Mouse (Mus musculus) kidney, postnatal 0 days (tissue): ENCODE results near the gene Vmn1r25. TPM values are rescaled to one million over a fixed set of nuclear protein-coding genes. Genes with fewer than 3 reads are reported as not detected.
"Not testable (repeated sequence)": the region's sequence is repeated elsewhere in the genome, so short reads cannot be mapped to it uniquely, and the experiment has no call there.

ENCODE experiments used
- ATAC-seq: fragments of 200-750 bp; cut with Nextera tagmentation; replicated peaks from 2 replicates; pipeline ENCODE4 v1.8.0; 2017; ENCODE audit warnings: low read depth, moderate number of reproducible peaks, moderate TSS enrichment, moderate library complexity; ENCODE audit not compliant: low FRiP score
- DNase-seq: peaks from one replicate; pipeline ENCODE4 v3.0.0-alpha.2; 2016; ENCODE audit warnings: low spot score
- H3K27ac ChIP-seq: fragments of 300-500 bp; sonication (generic); 2 replicates; pipeline ENCODE4 v1.5.1; 2014; ENCODE audit warnings: mild to moderate bottlenecking
- H3K27me3 ChIP-seq: fragments of 300-500 bp; sonication (generic); 2 replicates; pipeline ENCODE4 v1.6.1; 2014; ENCODE audit warnings: low read length, mixed read lengths; ENCODE audit not compliant: insufficient read depth
- H3K36me3 ChIP-seq: fragments of 300-500 bp; sonication (generic); 2 replicates; pipeline ENCODE4 v1.6.1; 2014; ENCODE audit warnings: low read length, mixed read lengths; ENCODE audit not compliant: insufficient read depth
- H3K4me1 ChIP-seq: fragments of 300-500 bp; sonication (generic); replicated peaks from 2 replicates; pipeline ENCODE4 v1.6.1; 2014; ENCODE audit warnings: antibody characterized with exemption, low read length, mixed read lengths; ENCODE audit not compliant: insufficient read depth
- H3K4me2 ChIP-seq: fragments of 300-500 bp; sonication (generic); 2 replicates; pipeline ENCODE4 v1.6.1; 2014; ENCODE audit warnings: mild to moderate bottlenecking, low read length, moderate library complexity, mixed read lengths
- H3K4me3 ChIP-seq: fragments of 300-500 bp; sonication (generic); replicated peaks from 2 replicates; pipeline ENCODE4 v1.5.1; 2014; ENCODE audit warnings: low read depth, low read length
- H3K9ac ChIP-seq: fragments of 300-500 bp; sonication (generic); 2 replicates; pipeline ENCODE4 v1.6.1; 2014; ENCODE audit warnings: low read depth, low read length
- H3K9me3 ChIP-seq: fragments of 300-500 bp; sonication (generic); replicated peaks from 2 replicates; pipeline ENCODE4 v1.6.1; 2016; ENCODE audit warnings: low read length, inconsistent platforms, mixed read lengths
- CTCF ChIP-seq: IDR thresholded peaks from 2 replicates; pipeline ENCODE4 v1.5.1; 2016; ENCODE audit warnings: antibody characterized with exemption, low read depth, mild to moderate bottlenecking, moderate library complexity
- WGBS: fragments of 180-500 bp; shearing (Covaris S2); extraction: QIAGEN DNeasy Blood & Tissue Kit; methylation state at CpG from one replicate; pipeline ENCODE4 v1.1.7; 2014; 5-methylcytosine and 5-hydroxymethylcytosine counted together
- polyA plus RNA-seq: library from polyadenylated mRNA; unstranded; fragments of >200 nt; fragmentation: Nextera tagmentation; extraction: Ambion mirVana; gene quantifications from 2 replicates; pipeline ENCODE4 v1.2.1, GENCODE M21; 2015

Gene Vmn1r25
- not detected in 2 replicates for polyA plus RNA-seq

- H3K4me1 ChIP-seq, result no peaks in the 10 kb centered on the region
- no peak within 1 kb of the TSS for H3K9ac ChIP-seq
- H3K4me3 ChIP-seq, result no peak within 1 kb of the TSS
- no peak for DNase-seq
- H3K4me2 ChIP-seq, result no peak within 1 kb of the TSS
- no peak for ATAC-seq
- H3K9me3 ChIP-seq, result no peaks in the 10 kb centered on the region
- H3K36me3 ChIP-seq, result no peaks in the 10 kb centered on the region
- TF ChIP-seq CTCF, result no peak
- 66% methylated on average over 3 of the region's 3 CpGs for WGBS
- H3K27me3 ChIP-seq, result no peaks in the 10 kb centered on the region
- no peak within 1 kb of the TSS for H3K27ac ChIP-seq
Observed at GRCm38 (mm10) chr6:57980710-57981109, at the start of gene Vmn1r25. Gene Vmn1r25, minus strand, starts transcription at chr6:57980810.

- not testable (repeated sequence) for DNase-seq, H3K9me3 ChIP-seq, H3K9ac ChIP-seq, ATAC-seq, H3K27ac ChIP-seq, H3K36me3 ChIP-seq, H3K4me2 ChIP-seq, H3K4me3 ChIP-seq, H3K27me3 ChIP-seq, H3K4me1 ChIP-seq
- WGBS, result 92% methylated on average over 21 of the region's 21 CpGs
Observed at GRCm38 (mm10) chr6:58017478-58017877, 36.9 kb upstream of the Vmn1r25 start.

GRCm38 (mm10) chr6:58015059-58015458 lies 34.4 kb upstream of the Vmn1r25 start, which contains the start of gene Vmn1r26:
Gene Vmn1r26, minus strand, starts transcription at chr6:58015159.
- Histone ChIP-seq H3K27ac (no peak within 1 kb of the TSS), H3K4me3 (no peak within 1 kb of the TSS), H3K4me1 (no peaks in the 10 kb centered on the region), H3K9ac (no peak within 1 kb of the TSS), H3K27me3 (no peaks in the 10 kb centered on the region), H3K36me3 (no peaks in the 10 kb centered on the region), H3K9me3 (no peaks in the 10 kb centered on the region), H3K4me2 (no peak within 1 kb of the TSS)
- ATAC-seq (no peak), DNase-seq (no peak)
- no peak for TF ChIP-seq CTCF
- 94% methylated on average over 1 of the region's 1 CpGs for WGBS

GRCm38 (mm10) chr6:57961403-57961802 lies 19.2 kb downstream of the Vmn1r25 start, which contains the start of gene Vmn1r24:
Gene Vmn1r24, minus strand, starts transcription at chr6:57961503.
- ATAC-seq, H3K9me3 ChIP-seq, H3K9ac ChIP-seq, H3K4me3 ChIP-seq, H3K27me3 ChIP-seq, DNase-seq, H3K4me2 ChIP-seq, H3K4me1 ChIP-seq, H3K36me3 ChIP-seq, H3K27ac ChIP-seq: not testable (repeated sequence)
- WGBS, result 71% methylated on average over 1 of the region's 1 CpGs

Other genes with a start within 250 kb of the Vmn1r25 start
- 26.2 and 27.0 TPM in 2 replicates for gene Vopp1, start 155.7 kb downstream of the Vmn1r25 start, polyA plus RNA-seq
- gene Vmn1r21, start 130.5 kb downstream of the Vmn1r25 start, polyA plus RNA-seq, result not detected in 2 replicates
- not detected in 2 replicates for gene Vmn1r22, start 72.8 kb downstream of the Vmn1r25 start, polyA plus RNA-seq
- not detected in 2 replicates for gene Vmn1r23, start 54.0 kb downstream of the Vmn1r25 start, polyA plus RNA-seq
- not detected in 2 replicates for gene Vmn1r24, start 19.3 kb downstream of the Vmn1r25 start, polyA plus RNA-seq
- gene Vmn1r26, start 34.3 kb upstream of the Vmn1r25 start, polyA plus RNA-seq, result not detected in 2 replicates
- gene Vmn1r27, start 238.0 kb upstream of the Vmn1r25 start, polyA plus RNA-seq, result not detected in 2 replicates